8 mouse cellular contexts compared by ENCODE assay signal in the genomic region with DNA sequence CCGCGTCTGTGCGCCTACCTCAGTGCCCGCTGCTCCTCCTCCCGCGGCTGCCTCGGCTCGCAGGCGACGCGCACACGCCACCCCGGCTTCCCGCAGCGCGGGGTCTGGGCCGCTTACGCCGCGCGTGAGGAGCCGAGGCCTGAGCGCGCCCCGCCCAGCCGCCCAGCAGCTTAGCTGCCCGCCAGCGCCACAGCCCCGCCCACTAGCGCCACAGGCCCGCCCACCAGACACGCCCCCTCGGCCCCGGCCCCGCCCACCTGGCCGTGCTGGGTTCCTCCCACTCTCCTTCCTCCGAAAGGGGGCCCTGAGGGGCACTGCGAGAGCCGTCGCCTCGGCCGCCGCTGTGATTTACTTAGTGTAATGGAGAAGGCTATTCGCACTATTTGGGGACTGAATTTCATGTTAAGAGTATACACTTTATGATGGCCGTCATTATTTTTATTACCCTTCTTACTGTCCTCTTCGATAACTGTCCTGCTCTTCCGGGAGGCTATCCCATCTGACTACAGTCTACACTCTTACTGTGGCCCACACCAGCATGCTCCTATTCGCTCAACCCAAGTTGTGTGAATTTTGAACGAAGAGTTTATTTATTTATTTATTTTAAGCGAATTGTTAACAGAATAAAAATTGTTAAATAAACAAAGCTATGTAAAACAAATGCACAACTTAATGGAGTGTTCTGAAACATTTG. TPM values are rescaled to one million over a fixed set of nuclear protein-coding genes. Genes with fewer than 3 reads are reported as not detected.
DNase-seq lines count a peak whose midpoint lies in the region; ATAC-seq and TF ChIP-seq lines count a peak whose summit lies in the region.

A gene (minus strand): TSS at position 152 of the 694 bp plus-strand sequence.

- TF ChIP-seq CTCF in MEL (IDR thresholded peaks at IDR 0.05 in 2 of 3, conservative IDR thresholded peaks at IDR 0.05 in 1 of 3; ENCODE audit: control insufficient read depth in 1 of 3, insufficient read depth in 1 of 3, low read depth in 2 of 3, low read length in 3 of 3, poor library complexity in 1 of 3, severe bottlenecking in 1 of 3), result no peak
- TF ChIP-seq CTCF in testis, adult 2 months (IDR thresholded peaks at IDR 0.05; ENCODE audit: control insufficient read depth, insufficient read depth, insufficient replicate concordance, low read depth, low read length), result no peak

- under 1% methylated on average over 50 of the region's 50 CpGs for WGBS in forebrain, embryonic 16.5 days
- 1% methylated on average over 37 of the region's 50 CpGs for WGBS in neural tube, embryonic 14.5 days

- TF ChIP-seq EP300 in MEL (IDR thresholded peaks at IDR 0.05; ENCODE audit: low read depth in 1 of 2, low read length in 2 of 2), result peak in 1 of 2 experiments; percentile 40; a peak in 1 of 4 replicates

- H3K4me3 ChIP-seq in MEL (ENCODE audit: control insufficient read depth in 1 of 2, insufficient read depth in 1 of 2, low read depth in 2 of 2, low read length in 2 of 2), result peak within 1 kb of the TSS; percentile 67 to 97
- peak within 1 kb of the TSS; percentile 93 for H3K4me3 ChIP-seq in forebrain, embryonic 16.5 days (replicated peaks; ENCODE audit: low read length)
- peak within 1 kb of the TSS; percentile 85 for H3K4me3 ChIP-seq in neural tube, embryonic 14.5 days (ENCODE audit: low read depth, low read length)
- H3K4me3 ChIP-seq in testis, adult 2 months (ENCODE audit: control insufficient read depth, low read depth, low read length), result peak within 1 kb of the TSS; percentile 94

- ATAC-seq in forebrain, embryonic 16.5 days, result peak; percentile 93
- peak; percentile 95 for ATAC-seq in neural tube, embryonic 14.5 days (ENCODE audit: low read depth)

- no peaks in the 10 kb centered on the region for H3K79me2 ChIP-seq in MEL (ENCODE audit: control insufficient read depth, insufficient read depth, low read length, poor library complexity)

- TF ChIP-seq POLR2A in MEL (IDR thresholded peaks at IDR 0.05; ENCODE audit: control insufficient read depth in 1 of 2, insufficient read depth in 1 of 2, low read depth in 1 of 2, low read length in 2 of 2, poor library complexity in 1 of 2), result peak in 1 of 2 experiments; percentile 25; a peak in 1 of 4 replicates
- peak; percentile 70 for TF ChIP-seq POLR2A in testis, adult 2 months (IDR thresholded peaks at IDR 0.05; ENCODE audit: control insufficient read depth, low read depth, low read length)

- no peak for TF ChIP-seq RAD21 in MEL (IDR thresholded peaks at IDR 0.05; ENCODE audit: low read depth, low read length)

- intact Hi-C loops in heart, postnatal 36 days (cut with DNase I), result loop anchor here (2.0 to 5.0 kb wide), 3 partner anchors 55 to 174 kb away; no protein-coding TSS in a partner anchor

- H3K36me3 ChIP-seq in MEL (ENCODE audit: control insufficient read depth in 1 of 2, insufficient read depth in 2 of 2, low read length in 2 of 2), result peaks cover 0 to 6% of the 10 kb centered on the region in 2 experiments; a peak in 2 of 4 replicates
- no peaks in the 10 kb centered on the region for H3K36me3 ChIP-seq in forebrain, embryonic 16.5 days (ENCODE audit: control insufficient read depth, insufficient read depth)
- no peaks in the 10 kb centered on the region for H3K36me3 ChIP-seq in neural tube, embryonic 14.5 days (ENCODE audit: control insufficient read depth, insufficient read depth, low read length)
- no peaks in the 10 kb centered on the region for H3K36me3 ChIP-seq in testis, adult 2 months (ENCODE audit: control insufficient read depth, insufficient read depth, low read length)

- H3K9ac ChIP-seq in MEL (ENCODE audit: control insufficient read depth, low read depth, low read length, poor library complexity, severe bottlenecking), result peak within 1 kb of the TSS; percentile 77
- peak within 1 kb of the TSS; percentile 91 for H3K9ac ChIP-seq in forebrain, embryonic 16.5 days (replicated peaks; ENCODE audit: low read depth, low read length)
- peak within 1 kb of the TSS; percentile 89 for H3K9ac ChIP-seq in neural tube, embryonic 14.5 days (replicated peaks; ENCODE audit: low read depth, low read length)

- peaks cover 9 to 12% of the 10 kb centered on the region in 2 experiments; a peak in 2 of 4 replicates for H3K4me1 ChIP-seq in MEL (ENCODE audit: control insufficient read depth in 1 of 2, insufficient read depth in 2 of 2, low read length in 2 of 2)
- H3K4me1 ChIP-seq in forebrain, embryonic 16.5 days (replicated peaks; ENCODE audit: control insufficient read depth, insufficient read depth, low read length), result peaks cover 18% of the 10 kb centered on the region
- peaks cover 14% of the 10 kb centered on the region for H3K4me1 ChIP-seq in neural tube, embryonic 14.5 days (ENCODE audit: control insufficient read depth, insufficient read depth, low read length)
- peaks cover 3% of the 10 kb centered on the region for H3K4me1 ChIP-seq in testis, adult 2 months (ENCODE audit: control insufficient read depth, insufficient read depth, low read length)

- DNase-seq in MEL (ENCODE audit: low read depth, low spot score), result peak; percentile 92
- DNase-seq in cerebellum, adult 18-20 months, result peak; percentile 92 to 98
- peak; percentile 100 for DNase-seq in heart, postnatal 36 days
- DNase-seq in layer of hippocampus, adult 18-20 months (ENCODE audit: low spot score in 2 of 2), result peak; percentile 94 to 96
- peak; percentile 96 for DNase-seq in lung, adult 18-20 months

- no peaks in the 10 kb centered on the region for H3K9me3 ChIP-seq in MEL (replicated peaks; ENCODE audit: insufficient read depth, low read length)
- no peaks in the 10 kb centered on the region for H3K9me3 ChIP-seq in forebrain, embryonic 16.5 days (ENCODE audit: control insufficient read depth, low read length)
- H3K9me3 ChIP-seq in neural tube, embryonic 14.5 days (ENCODE audit: control insufficient read depth, low read length), result no peaks in the 10 kb centered on the region

- no peaks in the 10 kb centered on the region for H3K27me3 ChIP-seq in MEL (ENCODE audit: control insufficient read depth in 1 of 2, insufficient read depth in 2 of 2, low read length in 2 of 2)
- no peaks in the 10 kb centered on the region for H3K27me3 ChIP-seq in forebrain, embryonic 16.5 days (replicated peaks; ENCODE audit: control insufficient read depth, insufficient read depth, low read length)
- no peaks in the 10 kb centered on the region for H3K27me3 ChIP-seq in neural tube, embryonic 14.5 days (ENCODE audit: control insufficient read depth, insufficient read depth, low read length)
- H3K27me3 ChIP-seq in testis, adult 2 months (ENCODE audit: control insufficient read depth, insufficient read depth, low read length), result no peaks in the 10 kb centered on the region

- H3K27ac ChIP-seq in MEL (ENCODE audit: control insufficient read depth, low read depth, low read length), result no peak within 1 kb of the TSS
- H3K27ac ChIP-seq in forebrain, embryonic 16.5 days (ENCODE audit: low read length), result peak within 1 kb of the TSS; percentile 84
- H3K27ac ChIP-seq in neural tube, embryonic 14.5 days (ENCODE audit: low read depth, low read length), result peak within 1 kb of the TSS; percentile 94
- peak within 1 kb of the TSS; percentile 94 for H3K27ac ChIP-seq in testis, adult 2 months (ENCODE audit: control insufficient read depth, insufficient read depth, low read depth, low read length)

- peak within 1 kb of the TSS; percentile 74 for H3K4me2 ChIP-seq in forebrain, embryonic 16.5 days (ENCODE audit: low read length)
- peak within 1 kb of the TSS; percentile 78 for H3K4me2 ChIP-seq in neural tube, embryonic 14.5 days (ENCODE audit: low read depth, low read length)

TF ChIP-seq in MEL, 35 proteins besides CTCF, POLR2A, EP300 and RAD21:
- TF ChIP-seq MXI1 (IDR thresholded peaks at IDR 0.05; ENCODE audit: low read depth, low read length) (peak; percentile 59; the same call in 1 of the 2 replicates), SIN3A (IDR thresholded peaks at IDR 0.05; ENCODE audit: low read length) (peak; percentile 90), JUND (IDR thresholded peaks at IDR 0.05; ENCODE audit: low read depth, low read length) (no peak), KAT2A (conservative IDR thresholded peaks at IDR 0.05; ENCODE audit: low read depth, low read length) (no peak), ZMIZ1 (IDR thresholded peaks at IDR 0.05; ENCODE audit: low read depth, low read length) (no peak), ELF1 (IDR thresholded peaks at IDR 0.05; ENCODE audit: low read depth, low read length) (0 out of 2 replicates have a peak, but pooled peaks have one; percentile 40), NRF1 (IDR thresholded peaks at IDR 0.05; ENCODE audit: insufficient read depth, low read depth, low read length, poor library complexity, severe bottlenecking) (no peak), POLR2AphosphoS5 (IDR thresholded peaks at IDR 0.05; ENCODE audit: borderline replicate concordance, low read depth, low read length) (no peak), MAZ (IDR thresholded peaks at IDR 0.05; ENCODE audit: low read depth, low read length) (peak; percentile 70; the same call in 1 of the 2 replicates), CHD1 (IDR thresholded peaks at IDR 0.05; ENCODE audit: low read depth, low read length) (no peak), ETS1 (IDR thresholded peaks at IDR 0.05; ENCODE audit: low read depth, low read length) (0 out of 2 replicates have a peak, but pooled peaks have one; percentile 28), ZNF384 (IDR thresholded peaks at IDR 0.05; ENCODE audit: low read depth, low read length) (peak; percentile 24; the same call in 1 of the 2 replicates), RCOR1 (IDR thresholded peaks at IDR 0.05; ENCODE audit: low read depth, low read length) (peak; percentile 95), ZKSCAN1 (IDR thresholded peaks at IDR 0.05; ENCODE audit: low read depth, low read length) (peak; percentile 97), HCFC1 (IDR thresholded peaks at IDR 0.05; ENCODE audit: low read depth, low read length) (peak; percentile 65; the same call in 1 of the 2 replicates), TCF12 (IDR thresholded peaks at IDR 0.05; ENCODE audit: low read depth, low read length) (peak; percentile 55)

RNA-seq across cellular contexts. Expression of the gene that starts here (rescaled TPM):
- 1.1 and 2.2 TPM in 2 replicates for total RNA-seq in MEL (2012; rRNA removed)
- 1 to 10 TPM in 1 of 2 experiments, not detected in 1; 3.0 TPM for polyA plus RNA-seq in MEL (2012; ENCODE audit: insufficient read depth in 1 of 2, insufficient read length in 2 of 2, low read depth in 1 of 2, low replicate concordance in 2 of 2, missing spikeins in 1 of 2)
- polyA plus RNA-seq in forebrain, embryonic 16.5 days (2015; fragmentation: Nextera tagmentation; extraction: Ambion mirVana), result 25.2 and 27.2 TPM in 2 replicates
- 100 to 1,000 TPM; 248 to 269 TPM for total RNA-seq in heart, postnatal 36 days (2021)
- total RNA-seq in layer of hippocampus, adult 18-20 months (2021), result 10 to 100 TPM; 29.0 to 31.3 TPM
- 39.1 and 40.2 TPM in 2 replicates for polyA plus RNA-seq in neural tube, embryonic 14.5 days (2014; fragmentation: Nextera tagmentation; extraction: Ambion mirVana)
- 3.0 and 3.5 TPM in 2 replicates for polyA plus RNA-seq in testis, adult 2 months (2012; rRNA removed)
